Mouse (Mus musculus) thymus, adult 18-20 months (tissue): ENCODE measurements around the gene Epop.

Experiments used
- DNase-seq, 2 experiments: peaks; one replicate each; pipeline ENCODE4 v3.0.0; 2022; ENCODE audit warnings: mixed read lengths in 2 of 2

Epop gene

DNA sequence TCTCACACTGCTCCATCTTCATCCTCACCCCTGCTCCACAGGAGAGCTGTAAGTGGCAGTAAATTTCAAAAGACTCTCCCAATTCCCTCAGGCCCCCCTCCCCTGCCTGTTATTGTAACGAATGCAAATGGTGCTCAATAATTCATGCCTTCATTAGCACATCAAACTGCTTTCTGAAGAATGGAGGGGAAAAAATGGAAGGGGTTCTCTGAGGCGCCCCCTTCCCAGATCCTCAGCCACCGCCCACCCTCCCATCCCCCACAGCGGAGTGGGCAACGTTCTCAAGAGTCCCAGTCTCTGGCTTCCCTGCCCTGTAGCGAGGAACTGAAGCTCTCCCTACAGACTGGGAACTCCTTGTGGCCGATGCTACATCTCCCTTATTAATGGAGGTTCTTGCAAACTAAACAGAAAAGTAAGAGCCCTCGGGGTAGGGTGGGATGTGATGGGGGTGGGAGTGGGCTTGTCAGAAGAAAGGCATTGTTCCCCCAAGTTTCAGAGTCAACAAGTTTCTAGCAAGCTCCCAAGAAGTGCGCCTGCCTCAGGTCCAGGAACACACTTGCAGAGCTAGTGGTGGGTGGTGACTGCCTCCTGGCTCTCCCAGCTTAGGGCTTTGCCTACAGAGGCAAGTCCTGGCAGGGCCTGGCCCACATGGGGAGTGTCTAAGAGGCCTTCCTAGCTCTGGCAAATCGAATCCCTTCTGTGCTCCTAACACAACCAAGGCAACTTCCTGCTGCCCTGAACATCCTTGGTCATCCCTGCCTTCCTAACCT is 50.2 kb downstream of the Epop start:
- DNase-seq: no peak

DNA sequence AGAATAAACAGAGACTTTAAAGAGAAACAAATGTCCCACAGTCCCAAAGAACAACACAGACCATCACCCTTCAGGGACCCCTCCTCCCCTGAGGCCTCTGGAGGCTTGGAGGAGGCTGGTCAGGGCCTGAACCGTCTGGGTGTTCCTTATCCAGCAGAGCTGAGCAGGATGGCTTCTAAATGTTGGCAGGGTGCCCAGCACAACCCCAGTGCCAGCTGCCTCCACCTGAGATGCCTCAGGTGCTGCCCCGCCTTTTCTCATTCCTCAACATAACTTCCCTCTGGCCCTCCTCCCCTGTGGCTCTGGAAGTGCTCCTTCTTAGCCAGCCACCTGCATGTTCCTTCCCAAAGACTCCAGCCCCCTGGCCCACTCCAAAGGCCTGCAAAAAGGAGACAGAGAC is 51.2 kb downstream of the Epop start:
- DNase-seq: no peak
